Mouse (Mus musculus): ENCODE results near the gene P2ry2. TPM values are rescaled to one million over a fixed set of nuclear protein-coding genes. Genes with fewer than 3 reads are reported as not detected.

P2ry2 gene
- total and polyA plus RNA-seq, 3 experiments = 0.87 to 1.7 (median 1.4) TPM

GRCm38 (mm10) chr7:100978171-100978570, 34.5 kb downstream of the P2ry2 start:
- in situ Hi-C loops (cut with MboI; ENCODE audit: low pct_ligation_motif_present, low pct_unique_long_range_greater_than_20kb, low sequenced_read_pairs) (loop anchor here (10.0 kb wide), 1 partner anchor 397 kb away; no protein-coding TSS in a partner anchor), dilution Hi-C loops (cut with MboI; ENCODE audit: extremely low pct_ligation_motif_present, extremely low pct_unique_long_range_greater_than_20kb, low sequenced_read_pairs) (no loop called here)
- H3K4me3 ChIP-seq (replicated peaks in 1 of 3; ENCODE audit: low read depth in 2 of 3, low read length in 2 of 3, poor library complexity in 1 of 3) = no peak overlapping the region
- DNase-seq (ENCODE audit: extremely low read depth) = no peak
- no peak overlapping the region for H3K4me2 ChIP-seq (ENCODE audit: insufficient read depth, low read depth, poor library complexity, severe bottlenecking)
- H3K36me3 ChIP-seq (replicated peaks in 1 of 2; ENCODE audit: control insufficient read depth in 1 of 2, insufficient read depth in 1 of 2, low read length in 1 of 2) = no peaks in the 10 kb centered on the region
- no peaks in the 10 kb centered on the region for H3K27me3 ChIP-seq (replicated peaks)
- no peak for TF ChIP-seq CHD1 (IDR thresholded peaks at IDR 0.05; ENCODE audit: low read depth, low read length)
- no peak for TF ChIP-seq MAZ (IDR thresholded peaks at IDR 0.05; ENCODE audit: low read depth, low read length)
- TF ChIP-seq POLR2AphosphoS2 (IDR thresholded peaks at IDR 0.05; ENCODE audit: low read depth, low read length) = no peak
- TF ChIP-seq MEF2A (IDR thresholded peaks at IDR 0.05; ENCODE audit: borderline replicate concordance, low read depth, low read length) = no peak
- no peak for TF ChIP-seq POLR2A (IDR thresholded peaks at IDR 0.05; ENCODE audit: low read depth, low read length)
- TF ChIP-seq MAFK (IDR thresholded peaks at IDR 0.05; ENCODE audit: insufficient replicate concordance, low read length) = no peak
- no peak for TF ChIP-seq IRF4 (IDR thresholded peaks at IDR 0.05; ENCODE audit: low read depth, low read length)
- TF ChIP-seq MAX (IDR thresholded peaks at IDR 0.05; ENCODE audit: low read length) = no peak
- no peak for TF ChIP-seq ZMIZ1 (IDR thresholded peaks at IDR 0.05; ENCODE audit: low read depth, low read length)
- no peak for TF ChIP-seq CHD2 (IDR thresholded peaks at IDR 0.05; ENCODE audit: low read length)
- no peak for TF ChIP-seq MYC (IDR thresholded peaks at IDR 0.05; ENCODE audit: low read depth, low read length)
- TF ChIP-seq SMC3 (IDR thresholded peaks at IDR 0.05; ENCODE audit: low read depth, low read length) = no peak
- TF ChIP-seq UBTF (IDR thresholded peaks at IDR 0.05; ENCODE audit: low read depth, low read length) = no peak
- no peak for TF ChIP-seq ZKSCAN1 (IDR thresholded peaks at IDR 0.05; ENCODE audit: borderline replicate concordance, low read depth, low read length)
- no peak for TF ChIP-seq USF2 (conservative IDR thresholded peaks at IDR 0.05; ENCODE audit: low read depth, low read length)
- TF ChIP-seq ZNF384 (IDR thresholded peaks at IDR 0.05; ENCODE audit: low read depth, low read length) = no peak
- TF ChIP-seq E2F4 (IDR thresholded peaks at IDR 0.05; ENCODE audit: insufficient replicate concordance, low read depth, low read length) = no peak
- peaks cover 0 to 7% of the 10 kb centered on the region in 2 experiments; a peak in 3 of 4 replicates for H3K4me1 ChIP-seq (ENCODE audit: control insufficient read depth in 1 of 2, insufficient read depth in 2 of 2)
- no peak overlapping the region for H3K9ac ChIP-seq (ENCODE audit: insufficient read depth, low read depth)
- H3K27ac ChIP-seq (ENCODE audit: insufficient read depth, low read depth) = no peak overlapping the region
- no peaks in the 10 kb centered on the region for H3K79me2 ChIP-seq (replicated peaks; ENCODE audit: control insufficient read depth, extremely low read depth, insufficient read depth, poor library complexity, severe bottlenecking)
- no peaks in the 10 kb centered on the region for H3K9me3 ChIP-seq (replicated peaks; ENCODE audit: low read length)

GRCm38 (mm10) chr7:100974135-100974903, 38.3 kb downstream of the P2ry2 start, which contains the start of gene P2ry6:
P2ry6 (minus strand) TSS chr7:100974649.
- Histone ChIP-seq H3K27ac (ENCODE audit: insufficient read depth, low read depth) (no peak within 1 kb of the TSS), H3K4me3 (replicated peaks in 1 of 3; ENCODE audit: low read depth in 2 of 3, low read length in 2 of 3, poor library complexity in 1 of 3) (no peak within 1 kb of the TSS), H3K9me3 (replicated peaks; ENCODE audit: low read length) (no peaks in the 10 kb centered on the region), H3K27me3 (replicated peaks) (peaks cover 17% of the 10 kb centered on the region), H3K4me2 (ENCODE audit: insufficient read depth, low read depth, poor library complexity, severe bottlenecking) (no peak within 1 kb of the TSS), H3K79me2 (replicated peaks; ENCODE audit: control insufficient read depth, extremely low read depth, insufficient read depth, poor library complexity, severe bottlenecking) (no peaks in the 10 kb centered on the region), H3K9ac (ENCODE audit: insufficient read depth, low read depth) (no peak within 1 kb of the TSS), H3K36me3 (replicated peaks in 1 of 2; ENCODE audit: control insufficient read depth in 1 of 2, insufficient read depth in 1 of 2, low read length in 1 of 2) (no peaks in the 10 kb centered on the region), H3K4me1 (ENCODE audit: control insufficient read depth in 1 of 2, insufficient read depth in 2 of 2) (peaks cover 0 to 7% of the 10 kb centered on the region in 2 experiments; a peak in 3 of 4 replicates)
- in situ Hi-C loops (cut with MboI; ENCODE audit: low pct_ligation_motif_present, low pct_unique_long_range_greater_than_20kb, low sequenced_read_pairs) (loop anchor here (10.0 kb wide), 1 partner anchor 400 kb away; no protein-coding TSS in a partner anchor), dilution Hi-C loops (cut with MboI; ENCODE audit: extremely low pct_ligation_motif_present, extremely low pct_unique_long_range_greater_than_20kb, low sequenced_read_pairs) (no loop called here)
- no peak for DNase-seq (ENCODE audit: extremely low read depth)
- no peak for TF ChIP-seq JUND (conservative IDR thresholded peaks at IDR 0.05; ENCODE audit: low read depth, low read length)
- TF ChIP-seq ZMIZ1 (IDR thresholded peaks at IDR 0.05; ENCODE audit: low read depth, low read length) = no peak
- TF ChIP-seq ZKSCAN1 (IDR thresholded peaks at IDR 0.05; ENCODE audit: borderline replicate concordance, low read depth, low read length) = no peak
- no peak for TF ChIP-seq UBTF (IDR thresholded peaks at IDR 0.05; ENCODE audit: low read depth, low read length)
- no peak for TF ChIP-seq POLR2AphosphoS2 (IDR thresholded peaks at IDR 0.05; ENCODE audit: low read depth, low read length)
- TF ChIP-seq CHD1 (IDR thresholded peaks at IDR 0.05; ENCODE audit: low read depth, low read length) = no peak
- no peak for TF ChIP-seq GABPA (IDR thresholded peaks at IDR 0.05; ENCODE audit: insufficient replicate concordance, low read depth, low read length)
- TF ChIP-seq ELF1 (IDR thresholded peaks at IDR 0.05; ENCODE audit: low read depth, low read length) = no peak
- no peak for TF ChIP-seq MEF2A (IDR thresholded peaks at IDR 0.05; ENCODE audit: borderline replicate concordance, low read depth, low read length)
- no peak for TF ChIP-seq MAX (IDR thresholded peaks at IDR 0.05; ENCODE audit: low read length)
